Mouse (Mus musculus) macrophage (primary cell): ENCODE results near the gene Aebp1. TPM values are rescaled to one million over a fixed set of nuclear protein-coding genes. Genes with fewer than 3 reads are reported as not detected.
"Not testable (repeated sequence)": the region's sequence is repeated elsewhere in the genome, so short reads cannot be mapped to it uniquely, and the experiment has no call there.

Source experiments
- H3K27ac ChIP-seq: fragments of 350-480 bp; formaldehyde crosslinking; 2 replicates; pipeline ENCODE4 v1.9.0; 2021
- H3K36me3 ChIP-seq: fragments of 350-480 bp; formaldehyde crosslinking; 2 replicates; pipeline ENCODE4 v1.9.0; 2021; ENCODE audit errors: inconsistent target
- H3K4me3 ChIP-seq: fragments of 350-480 bp; formaldehyde crosslinking; 2 replicates; pipeline ENCODE4 v1.9.0; 2021; ENCODE audit errors: inconsistent target
- H3K79me2 ChIP-seq: fragments of 350-480 bp; formaldehyde crosslinking; 2 replicates; pipeline ENCODE4 v1.9.0; 2021; ENCODE audit errors: inconsistent target
- WGBS: methylation state at CpG from one replicate; pipeline ENCODE4 v1.1.7; 2026; ENCODE audit warnings: inconsistent platforms; ENCODE audit not compliant: missing documents; 5-methylcytosine and 5-hydroxymethylcytosine counted together
- polyA plus RNA-seq: library from polyadenylated mRNA; stranded (reverse); fragments of 250-400 nt; gene quantifications from 3 replicates; pipeline ENCODE4 v1.2.4, GENCODE M21; 2018; ENCODE audit warnings: inconsistent platforms

Aebp1 gene
- polyA plus RNA-seq, 1 experiment from 2014 or later = 0.19 TPM

DNA sequence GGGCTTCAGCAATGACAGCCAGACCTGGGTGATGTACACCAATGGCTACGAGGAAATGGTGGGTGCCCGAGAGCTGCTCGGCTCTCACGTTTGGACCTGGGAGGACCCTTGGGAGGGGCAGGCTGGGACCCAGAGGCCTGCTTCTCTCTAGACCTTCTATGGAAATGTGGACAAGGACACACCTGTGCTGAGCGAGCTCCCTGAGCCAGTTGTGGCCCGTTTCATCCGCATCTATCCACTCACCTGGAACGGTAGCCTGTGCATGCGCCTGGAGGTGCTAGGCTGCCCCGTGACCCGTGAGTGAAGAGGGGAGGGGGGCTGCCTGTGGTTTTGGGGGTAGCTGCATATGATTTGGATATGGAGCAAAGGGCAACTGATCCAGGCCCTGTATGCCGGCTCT lies 6.6 kb downstream of the Aebp1 start:
- 92% methylated on average over 12 of the region's 12 CpGs for WGBS
- Histone ChIP-seq H3K27ac (no peak overlapping the region), H3K36me3 (peaks cover 13% of the 10 kb centered on the region; the same call in 1 of the 2 replicates), H3K4me3 (no peak overlapping the region), H3K79me2 (no peaks in the 10 kb centered on the region)

DNA sequence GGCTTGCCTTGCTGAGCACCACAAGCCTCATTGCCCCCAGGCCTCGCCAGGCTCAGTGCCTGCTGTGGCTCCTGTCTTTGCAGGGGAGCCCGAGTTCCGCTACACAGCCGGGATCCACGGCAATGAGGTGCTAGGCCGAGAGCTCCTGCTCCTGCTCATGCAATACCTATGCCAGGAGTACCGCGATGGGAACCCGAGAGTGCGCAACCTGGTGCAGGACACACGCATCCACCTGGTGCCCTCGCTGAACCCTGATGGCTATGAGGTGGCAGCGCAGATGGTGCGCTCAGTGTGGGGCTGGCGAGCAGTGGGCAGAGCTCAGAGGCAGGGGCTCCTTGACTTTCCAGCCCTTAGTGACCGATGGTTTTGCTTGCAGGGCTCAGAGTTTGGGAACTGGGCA lies 7.6 kb downstream of the Aebp1 start:
- Histone ChIP-seq H3K4me3 (no peak overlapping the region), H3K79me2 (no peaks in the 10 kb centered on the region), H3K27ac (no peak overlapping the region), H3K36me3 (peaks cover 17% of the 10 kb centered on the region; the same call in 1 of the 2 replicates)
- WGBS = 94% methylated on average over 12 of the region's 16 CpGs

DNA sequence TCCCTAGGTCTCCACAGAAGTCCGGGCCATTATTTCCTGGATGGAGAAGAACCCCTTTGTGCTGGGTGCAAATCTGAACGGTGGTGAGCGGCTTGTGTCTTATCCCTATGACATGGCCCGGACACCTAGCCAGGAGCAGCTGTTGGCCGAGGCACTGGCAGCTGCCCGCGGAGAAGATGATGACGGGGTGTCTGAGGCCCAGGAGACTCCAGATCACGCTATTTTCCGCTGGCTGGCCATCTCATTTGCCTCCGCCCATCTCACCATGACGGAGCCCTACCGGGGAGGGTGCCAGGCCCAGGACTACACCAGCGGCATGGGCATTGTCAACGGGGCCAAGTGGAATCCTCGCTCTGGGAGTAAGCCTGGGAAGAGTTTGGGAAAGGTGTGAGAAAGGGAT lies 8.3 kb downstream of the Aebp1 start:
- H3K36me3 ChIP-seq = peaks cover 17% of the 10 kb centered on the region; the same call in 1 of the 2 replicates
- WGBS = 94% methylated on average over 16 of the region's 16 CpGs
- no peak overlapping the region for H3K27ac ChIP-seq
- H3K4me3 ChIP-seq = no peak overlapping the region
- no peaks in the 10 kb centered on the region for H3K79me2 ChIP-seq

DNA sequence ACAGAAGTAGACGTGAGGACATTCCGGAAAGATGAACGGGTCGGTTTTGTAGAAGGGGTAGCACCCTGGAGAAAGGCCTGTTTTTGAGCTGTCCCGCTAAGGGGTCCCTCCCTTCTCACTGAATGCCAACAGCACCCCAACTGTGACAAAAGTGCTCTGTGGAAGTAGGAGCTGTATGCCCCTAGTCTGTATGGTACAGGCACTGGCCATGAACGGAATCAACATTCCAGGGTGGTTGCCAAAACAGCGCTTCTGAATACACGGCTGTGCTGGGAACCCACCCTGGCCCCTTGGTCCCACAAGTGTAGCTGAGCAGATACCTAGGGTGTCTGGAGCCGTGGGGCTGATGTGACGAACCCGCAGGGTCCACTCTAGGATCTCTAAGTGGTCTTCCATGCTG lies 11.0 kb downstream of the Aebp1 start:
- H3K36me3 ChIP-seq = peaks cover 17% of the 10 kb centered on the region; the same call in 1 of the 2 replicates
- 96% methylated on average over 11 of the region's 11 CpGs for WGBS

DNA sequence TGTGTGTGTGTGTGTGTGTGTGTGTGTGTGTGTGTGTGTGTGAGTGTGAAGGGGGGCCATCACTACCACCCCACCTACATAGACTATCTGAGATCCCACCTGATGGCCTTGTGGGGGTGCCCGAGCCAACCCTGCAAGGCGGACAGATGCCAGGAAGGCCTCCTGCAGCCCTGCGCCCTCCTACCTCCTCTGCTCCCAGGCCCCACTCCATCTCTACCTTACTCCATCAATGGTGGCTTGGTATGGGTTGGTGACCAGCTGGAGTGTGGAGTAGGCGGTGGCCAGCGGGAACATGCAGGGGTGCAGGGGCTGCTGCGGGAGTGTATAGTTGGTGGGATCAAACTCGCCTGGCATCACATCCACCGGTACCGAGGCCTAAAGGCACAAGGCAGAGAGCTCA lies 11.4 kb downstream of the Aebp1 start:
- peaks cover 17% of the 10 kb centered on the region; the same call in 1 of the 2 replicates for H3K36me3 ChIP-seq

More for the DNA sequence above, 11.0 kb downstream of the Aebp1 start:
- H3K27ac ChIP-seq = no peak overlapping the region
- H3K4me3 ChIP-seq = no peak overlapping the region
- H3K79me2 ChIP-seq = no peaks in the 10 kb centered on the region

DNA sequence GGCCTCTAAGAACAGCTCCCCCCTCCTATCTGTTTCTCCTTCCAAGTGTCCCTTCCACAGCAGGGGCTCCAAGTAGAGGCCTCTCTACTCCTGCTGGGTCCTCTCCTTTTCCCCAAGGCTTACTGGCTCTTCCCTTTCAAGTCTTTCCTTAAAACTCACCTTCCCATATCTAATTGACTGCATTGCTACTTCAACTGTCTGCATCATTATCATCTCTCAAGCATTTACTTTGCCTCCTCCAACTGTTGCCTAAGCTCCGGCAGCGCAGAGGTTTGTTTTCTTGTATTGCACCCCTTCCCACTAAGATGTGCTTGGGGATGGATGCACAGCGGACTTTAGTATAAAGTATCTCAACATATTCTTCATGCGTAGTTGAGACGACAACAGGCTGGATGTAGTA lies 15.7 kb downstream of the Aebp1 start:
- 5% methylated on average over 5 of the region's 5 CpGs for WGBS
- Histone ChIP-seq H3K27ac (no peak overlapping the region), H3K4me3 (peak overlapping the region; percentile 58), H3K79me2 (no peaks in the 10 kb centered on the region), H3K36me3 (peaks cover 13% of the 10 kb centered on the region; the same call in 1 of the 2 replicates)

More for the DNA sequence above, 11.4 kb downstream of the Aebp1 start:
- H3K4me3 ChIP-seq = no peak overlapping the region
- H3K27ac ChIP-seq = no peak overlapping the region
- H3K79me2 ChIP-seq = no peaks in the 10 kb centered on the region
- WGBS = 91% methylated on average over 9 of the region's 9 CpGs

DNA sequence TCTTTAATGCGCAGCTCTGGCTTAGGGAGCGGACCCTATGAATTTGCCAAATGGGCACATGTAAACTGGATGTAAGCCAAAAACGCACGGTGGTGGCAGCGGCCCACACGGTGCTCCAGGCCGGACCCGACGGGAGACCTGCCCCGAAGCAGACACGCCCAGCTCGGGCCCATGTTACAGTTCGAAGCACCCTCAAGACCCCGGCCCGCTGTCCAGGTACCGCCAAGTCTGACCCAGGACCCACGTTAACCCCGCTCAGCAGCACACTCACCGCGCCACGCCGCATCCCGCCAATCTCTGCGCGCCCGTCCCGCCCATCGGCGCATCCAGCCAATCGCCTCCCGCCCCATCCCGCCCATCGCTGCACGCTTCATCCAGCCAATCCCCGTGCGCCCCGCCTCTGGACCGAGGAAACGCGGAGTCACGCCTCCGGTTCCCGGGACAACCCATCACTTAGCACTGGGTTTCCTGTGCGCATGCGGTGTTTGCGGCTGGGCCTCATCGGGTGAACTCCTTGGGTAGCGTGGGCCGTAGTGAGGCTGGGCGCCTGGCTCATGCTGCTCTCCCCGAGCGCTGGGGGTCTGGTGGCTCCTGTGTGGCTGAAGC lies 16.3 kb downstream of the Aebp1 start, which contains the start of gene Pold2:
Gene Pold2 (minus strand): TSS at position 372 of the 606 bp plus-strand sequence.
- WGBS = 1% methylated on average over 48 of the region's 52 CpGs
- no peaks in the 10 kb centered on the region for H3K79me2 ChIP-seq
- peak within 1 kb of the TSS; percentile 35 for H3K27ac ChIP-seq
- H3K36me3 ChIP-seq = peaks cover 7% of the 10 kb centered on the region; the same call in 1 of the 2 replicates
- peak within 1 kb of the TSS; percentile 58 for H3K4me3 ChIP-seq

DNA sequence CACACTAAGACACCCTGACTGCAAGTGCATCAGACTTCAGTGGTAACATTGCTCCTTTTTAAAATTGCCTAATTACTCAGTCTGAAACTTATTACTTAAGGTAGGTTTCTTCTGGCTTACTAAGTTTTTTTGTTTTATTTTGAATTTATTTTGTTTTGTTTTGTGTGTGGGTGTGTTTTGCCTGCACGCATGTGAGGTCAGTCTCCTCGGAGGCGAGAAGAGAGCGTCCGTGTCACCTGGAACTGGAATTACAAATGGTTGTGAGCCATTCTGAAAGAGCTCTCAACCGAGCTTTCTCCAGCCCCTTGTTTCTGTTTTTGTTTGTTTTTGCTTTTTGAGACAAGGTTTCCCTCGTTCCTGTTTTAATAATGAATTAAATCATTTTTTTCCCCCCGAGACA lies 16.9 kb downstream of the Aebp1 start:
- 54% methylated on average over 8 of the region's 8 CpGs for WGBS
- peak overlapping the region; percentile 35 for H3K27ac ChIP-seq
- H3K79me2 ChIP-seq = no peaks in the 10 kb centered on the region
- H3K4me3 ChIP-seq = no peak overlapping the region; the same call in 1 of the 2 replicates
- H3K36me3 ChIP-seq = peaks cover under 1% of the 10 kb centered on the region; the same call in 1 of the 2 replicates

DNA sequence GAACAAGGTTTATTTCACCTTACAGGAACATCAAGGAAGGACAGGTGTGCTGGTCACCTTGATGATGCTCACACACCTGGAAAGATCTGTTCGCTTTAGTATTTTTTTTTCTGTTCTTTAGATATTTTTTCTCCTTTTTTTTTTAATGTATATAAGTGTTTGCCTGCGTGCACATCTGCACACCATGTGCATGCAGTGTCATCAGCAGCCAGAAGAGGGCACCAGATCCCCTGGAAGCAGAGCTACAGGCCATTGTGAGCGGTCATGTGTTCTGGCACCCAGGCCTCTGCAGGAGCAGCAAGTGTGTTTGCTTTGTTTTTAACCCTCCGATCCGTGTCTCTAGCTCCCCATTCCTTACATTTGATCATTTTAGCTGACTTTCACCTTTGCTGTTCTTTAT lies 18.2 kb downstream of the Aebp1 start:
- no peak overlapping the region for H3K27ac ChIP-seq
- no peaks in the 10 kb centered on the region for H3K79me2 ChIP-seq
- H3K4me3 ChIP-seq = no peak overlapping the region
- H3K36me3 ChIP-seq = no peaks in the 10 kb centered on the region
- WGBS = 84% methylated on average over 5 of the region's 5 CpGs

DNA sequence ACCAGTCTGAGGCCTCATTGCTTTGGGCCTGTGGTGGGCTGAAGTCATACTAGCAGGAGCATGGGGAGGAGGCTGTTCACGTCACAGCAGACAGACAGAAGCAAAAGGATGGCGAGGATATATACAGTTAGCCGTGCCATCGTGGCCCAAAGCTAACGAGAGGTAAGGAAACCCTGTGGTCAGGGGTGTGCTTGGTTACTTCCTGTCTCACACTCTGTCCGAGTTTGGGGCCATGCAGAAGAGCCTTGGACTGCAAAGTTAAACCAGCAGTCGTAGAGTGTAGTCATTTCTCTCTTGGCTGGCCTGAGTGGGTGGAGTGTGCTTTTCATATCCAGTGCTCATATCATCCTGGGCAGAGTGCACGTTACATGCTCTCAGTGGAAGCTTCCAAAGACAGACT lies 20.8 kb downstream of the Aebp1 start:
- Histone ChIP-seq H3K79me2 (no peaks in the 10 kb centered on the region), H3K27ac (no peak overlapping the region), H3K4me3 (no peak overlapping the region), H3K36me3 (no peaks in the 10 kb centered on the region)
- WGBS = 17% methylated on average over 8 of the region's 8 CpGs

DNA sequence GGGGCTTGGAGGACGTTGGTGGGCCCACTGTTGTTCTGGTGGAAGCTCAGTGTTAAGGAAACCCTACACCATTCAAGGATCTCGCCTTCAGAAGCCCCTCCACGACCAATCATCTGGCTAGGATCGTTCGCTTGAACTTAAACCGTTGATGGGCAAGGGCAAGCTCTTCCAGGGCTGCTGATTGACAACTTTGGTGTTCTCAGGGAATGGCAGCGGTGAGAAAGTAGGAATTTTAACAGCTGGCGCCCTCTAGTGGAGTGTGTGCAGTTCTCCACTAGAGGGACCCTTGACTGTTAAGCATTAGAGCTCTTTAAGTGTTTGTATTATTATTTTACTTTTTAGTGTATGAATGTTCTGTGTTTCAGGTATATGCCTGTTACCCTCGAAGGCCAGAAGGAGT lies 24.4 kb downstream of the Aebp1 start:
- Histone ChIP-seq H3K36me3 (no peaks in the 10 kb centered on the region), H3K79me2 (no peaks in the 10 kb centered on the region), H3K4me3 (no peak overlapping the region), H3K27ac (no peak overlapping the region)
- WGBS = 15% methylated on average over 9 of the region's 9 CpGs

DNA sequence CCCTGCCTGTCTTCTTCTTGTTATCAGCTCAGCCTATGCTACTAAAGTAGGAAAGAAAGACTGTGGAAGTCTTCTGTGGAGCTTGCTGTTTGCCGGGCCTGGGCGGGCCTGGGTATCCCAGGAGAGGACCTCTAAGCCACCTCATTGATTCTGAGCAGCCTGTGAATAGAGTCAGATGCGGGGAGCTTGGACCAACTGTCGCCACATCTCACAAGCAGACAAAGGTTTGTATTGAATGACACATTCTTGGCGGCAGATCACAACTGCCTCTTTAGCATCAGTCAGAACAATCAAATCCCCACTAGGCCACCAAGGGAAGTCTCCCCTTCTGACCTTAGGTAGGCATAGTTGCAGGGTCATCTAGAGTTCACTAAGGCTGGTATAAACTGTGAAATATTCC lies 25.5 kb downstream of the Aebp1 start:
- Histone ChIP-seq H3K36me3 (no peaks in the 10 kb centered on the region), H3K27ac (no peak overlapping the region)
- 86% methylated on average over 5 of the region's 5 CpGs for WGBS

DNA sequence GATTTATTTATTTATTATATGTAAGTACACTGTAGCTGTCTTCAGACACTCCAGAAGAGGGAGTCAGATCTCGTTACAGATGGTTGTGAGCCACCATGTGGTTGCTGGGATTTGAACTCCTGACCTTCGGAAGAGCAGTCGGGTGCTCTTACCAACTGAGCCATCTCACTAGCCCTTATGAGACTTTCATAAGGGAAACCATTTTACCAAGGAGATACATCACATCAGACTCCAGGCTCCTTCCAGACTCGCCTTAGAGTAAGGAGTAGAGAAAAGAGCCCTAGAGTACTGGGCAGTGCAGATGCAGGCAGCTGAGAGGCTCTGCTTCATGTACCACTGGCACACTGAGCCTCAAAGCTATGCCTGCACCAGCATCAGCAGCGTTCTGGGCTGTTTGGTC lies 26.8 kb downstream of the Aebp1 start:
- not testable (repeated sequence) for H3K79me2 ChIP-seq, H3K27ac ChIP-seq, H3K4me3 ChIP-seq, H3K36me3 ChIP-seq
- WGBS = 70% methylated on average over 4 of the region's 5 CpGs

More for the DNA sequence above, 25.5 kb downstream of the Aebp1 start:
- Histone ChIP-seq H3K4me3 (no peak overlapping the region), H3K79me2 (no peaks in the 10 kb centered on the region)

DNA sequence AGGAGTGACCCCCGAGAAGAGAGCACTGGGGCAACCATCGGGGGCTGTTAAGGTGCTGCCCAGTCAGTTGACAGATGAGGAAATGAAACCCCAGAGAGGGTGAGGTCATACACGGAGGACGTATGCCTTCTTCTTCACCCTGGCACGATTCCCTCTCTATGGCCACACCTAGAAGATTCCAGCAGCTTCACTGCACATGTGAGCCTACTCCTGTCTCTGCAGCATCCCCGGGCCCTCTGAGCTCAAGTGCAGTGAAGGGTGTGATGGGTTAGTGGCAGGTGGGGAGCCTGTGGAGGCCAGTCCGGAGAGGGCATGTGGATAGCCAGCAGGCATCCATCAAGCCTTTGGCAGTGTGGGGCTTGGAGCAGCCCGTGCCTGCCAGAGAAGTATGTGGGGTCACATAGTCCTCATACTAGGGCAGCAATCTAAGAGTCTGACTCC lies 30.4 kb downstream of the Aebp1 start:
- Histone ChIP-seq H3K36me3 (no peaks in the 10 kb centered on the region), H3K4me3 (no peak overlapping the region), H3K27ac (no peak overlapping the region), H3K79me2 (no peaks in the 10 kb centered on the region)
- WGBS = 30% methylated on average over 8 of the region's 8 CpGs

DNA sequence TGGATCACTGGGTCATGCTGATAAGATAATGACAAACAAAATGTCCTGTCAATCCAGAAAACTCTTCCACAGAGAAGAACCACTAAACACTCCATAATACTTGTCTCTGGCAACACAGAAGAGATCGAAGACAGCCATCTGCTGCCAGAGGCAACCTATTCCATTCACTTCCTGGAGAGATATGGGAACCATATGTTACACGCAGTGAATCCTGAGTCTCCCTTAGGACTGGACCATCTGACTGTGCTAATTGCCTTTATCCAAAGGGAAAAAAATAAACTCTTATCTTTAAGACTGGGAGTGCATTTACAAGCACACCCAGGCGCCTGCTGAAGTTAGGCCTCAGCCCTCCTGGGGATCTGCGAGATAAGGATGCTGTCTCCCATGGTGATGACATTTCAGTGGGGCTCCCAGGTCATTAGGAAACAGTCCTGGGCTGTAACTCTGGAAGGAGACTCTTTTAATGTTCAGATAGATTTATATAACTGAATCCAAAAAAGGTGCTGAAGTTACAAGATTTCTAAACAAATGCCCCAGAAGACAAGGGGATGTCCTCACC lies 31.1 kb downstream of the Aebp1 start:
- no peak overlapping the region for H3K27ac ChIP-seq
- WGBS = 96% methylated on average over 4 of the region's 4 CpGs
- no peaks in the 10 kb centered on the region for H3K36me3 ChIP-seq
- H3K4me3 ChIP-seq = no peak overlapping the region
- H3K79me2 ChIP-seq = no peaks in the 10 kb centered on the region
